Mouse (Mus musculus) liver, adult 2 months (tissue): ENCODE data around the gene Zfp740. TPM values are rescaled to one million over a fixed set of nuclear protein-coding genes. Genes with fewer than 3 reads are reported as not detected.
A peak's percentile ranks its signal among the peaks of the same experiment; 100 is the strongest.

Experiments
- DNase-seq: peaks from one replicate; pipeline ENCODE4 v3.0.0-alpha.2; 2011; ENCODE audit warnings: low read depth, low spot score; ENCODE audit errors: extremely low read depth
- H3K27ac ChIP-seq: fragments of 200-500 bp; replicated peaks from 2 replicates; pipeline ENCODE4 v1.5.1; 2012; ENCODE audit warnings: low read depth, mild to moderate bottlenecking, control low read depth, inconsistent platforms, low read length; ENCODE audit not compliant: insufficient read depth
- H3K27me3 ChIP-seq: fragments of 200-500 bp; 2 replicates; pipeline ENCODE4 v1.6.1; 2012; ENCODE audit warnings: mild to moderate bottlenecking, moderate library complexity, low read length, inconsistent platforms; ENCODE audit not compliant: control insufficient read depth, insufficient read depth
- H3K36me3 ChIP-seq: fragments of 200-500 bp; 2 replicates; pipeline ENCODE4 v1.6.1; 2012; ENCODE audit warnings: low read length, inconsistent platforms; ENCODE audit not compliant: control insufficient read depth, insufficient read depth
- H3K4me1 ChIP-seq: fragments of 200-500 bp; 2 replicates; pipeline ENCODE4 v1.6.1; 2011; ENCODE audit warnings: low read length; ENCODE audit not compliant: control insufficient read depth, insufficient read depth
- H3K4me3 ChIP-seq: fragments of 200-500 bp; 2 replicates; pipeline ENCODE4 v1.5.1; 2011; ENCODE audit warnings: low read depth, mild to moderate bottlenecking, control low read depth, low read length, moderate library complexity; ENCODE audit not compliant: insufficient read depth
- H3K79me2 ChIP-seq: fragments of 200-500 bp; 2 replicates; pipeline ENCODE4 v1.6.1; 2012; ENCODE audit warnings: inconsistent platforms, mild to moderate bottlenecking, low read length, moderate library complexity; ENCODE audit not compliant: control insufficient read depth, insufficient read depth
- H3K9ac ChIP-seq: fragments of 200-500 bp; 2 replicates; pipeline ENCODE4 v1.6.1; 2012; ENCODE audit warnings: low read depth, mild to moderate bottlenecking, control low read depth, inconsistent platforms, low read length
- CTCF ChIP-seq: fragments of 200-500 bp; IDR thresholded peaks from 2 replicates; pipeline ENCODE4 v1.5.1; 2011; ENCODE audit warnings: low read depth, low read length, control low read depth
- POLR2A ChIP-seq: fragments of 200-500 bp; IDR thresholded peaks from 2 replicates; pipeline ENCODE4 v1.6.1; 2011; ENCODE audit warnings: low read length, control low read depth; ENCODE audit not compliant: insufficient read depth; ENCODE audit errors: extremely low read depth
- WGBS: fragments of 180-500 bp; shearing (Covaris S2); methylation state at CpG from one replicate; pipeline ENCODE4 v1.1.7; 2018; 5-methylcytosine and 5-hydroxymethylcytosine counted together
- polyA plus RNA-seq: library from polyadenylated mRNA; depleted of rRNA; stranded (reverse); fragments of >200 nt; gene quantifications from 2 replicates; pipeline ENCODE4 v1.2.3, GENCODE M21; 2012
- total RNA-seq: library from RNA; depleted of rRNA; stranded (reverse); fragments of >200 nt; gene quantifications from 2 replicates; pipeline ENCODE4 v1.2.3, GENCODE M21; 2014

Gene Zfp740
- total and polyA plus RNA-seq, 2 experiments = 9.4 to 15.6 TPM

- peaks cover 9% of the 10 kb centered on the region; the same call in 1 of the 2 replicates for H3K79me2 ChIP-seq
- H3K4me1 ChIP-seq = peaks cover 42% of the 10 kb centered on the region
- H3K27me3 ChIP-seq = no peaks in the 10 kb centered on the region
- peak overlapping the region; percentile 67; the same call in 1 of the 2 replicates for H3K27ac ChIP-seq
- 14% methylated on average over 5 of the region's 5 CpGs for whole genome bisulfite sequencing
- no peaks in the 10 kb centered on the region for H3K36me3 ChIP-seq
- H3K4me3 ChIP-seq = no peak overlapping the region
- H3K9ac ChIP-seq = no peak overlapping the region
- no peak for DNase-seq
- TF ChIP-seq POLR2A = no peak
These were observed 10.1 kb upstream of the Zfp740 start for GRCm38 (mm10) chr15:102192820-102193386.

- H3K27me3 ChIP-seq = no peaks in the 10 kb centered on the region
- WGBS = 22% methylated on average over 4 of the region's 4 CpGs
These were observed 9.4 kb upstream of the Zfp740 start for GRCm38 (mm10) chr15:102193652-102194051.

GRCm38 (mm10) chr15:102194439-102194838 lies 8.6 kb upstream of the Zfp740 start:
- peak overlapping the region; percentile 61 for H3K27ac ChIP-seq

More at GRCm38 (mm10) chr15:102193652-102194051, 9.4 kb upstream of the Zfp740 start:
- H3K79me2 ChIP-seq = peaks cover 1% of the 10 kb centered on the region; the same call in 1 of the 2 replicates
- H3K36me3 ChIP-seq = no peaks in the 10 kb centered on the region
- peak overlapping the region; percentile 55 for H3K27ac ChIP-seq
- TF ChIP-seq POLR2A (no peak), CTCF (no peak)
- H3K9ac ChIP-seq = no peak overlapping the region
- no peak overlapping the region for H3K4me3 ChIP-seq
- H3K4me1 ChIP-seq = peaks cover 42% of the 10 kb centered on the region
- DNase-seq = peak; percentile 86

GRCm38 (mm10) chr15:102195373-102195772 lies 7.7 kb upstream of the Zfp740 start:
- no peak overlapping the region for H3K27ac ChIP-seq
- DNase-seq = no peak
- whole genome bisulfite sequencing = 50% methylated on average over 4 of the region's 4 CpGs

More at GRCm38 (mm10) chr15:102194439-102194838, 8.6 kb upstream of the Zfp740 start:
- DNase-seq = peak; percentile 80
- no peaks in the 10 kb centered on the region for H3K79me2 ChIP-seq
- H3K9ac ChIP-seq = no peak overlapping the region
- H3K4me3 ChIP-seq = no peak overlapping the region
- TF ChIP-seq POLR2A (no peak), CTCF (no peak)
- no peaks in the 10 kb centered on the region for H3K27me3 ChIP-seq
- WGBS = 12% methylated on average over 4 of the region's 4 CpGs
- H3K36me3 ChIP-seq = no peaks in the 10 kb centered on the region
- peaks cover 45% of the 10 kb centered on the region for H3K4me1 ChIP-seq

GRCm38 (mm10) chr15:102198841-102199240 lies 4.2 kb upstream of the Zfp740 start:
- no peak overlapping the region for H3K4me3 ChIP-seq
- H3K9ac ChIP-seq = no peak overlapping the region
- TF ChIP-seq POLR2A = no peak
- no peak for TF ChIP-seq CTCF
- no peaks in the 10 kb centered on the region for H3K27me3 ChIP-seq
- peak; percentile 100 for DNase-seq
- peaks cover 23% of the 10 kb centered on the region for H3K4me1 ChIP-seq
- H3K79me2 ChIP-seq = no peaks in the 10 kb centered on the region
- no peaks in the 10 kb centered on the region for H3K36me3 ChIP-seq
- peak overlapping the region; percentile 14 for H3K27ac ChIP-seq
- WGBS = 24% methylated on average over 4 of the region's 4 CpGs

More at GRCm38 (mm10) chr15:102195373-102195772, 7.7 kb upstream of the Zfp740 start:
- no peaks in the 10 kb centered on the region for H3K27me3 ChIP-seq
- no peaks in the 10 kb centered on the region for H3K79me2 ChIP-seq
- no peak overlapping the region for H3K4me3 ChIP-seq
- no peaks in the 10 kb centered on the region for H3K36me3 ChIP-seq
- H3K9ac ChIP-seq = no peak overlapping the region
- peaks cover 39% of the 10 kb centered on the region for H3K4me1 ChIP-seq
- TF ChIP-seq CTCF = no peak
- no peak for TF ChIP-seq POLR2A

- peak overlapping the region; percentile 98 for H3K4me3 ChIP-seq
- DNase-seq = peak; percentile 63
- peaks cover 18% of the 10 kb centered on the region for H3K4me1 ChIP-seq
- H3K79me2 ChIP-seq = peaks cover 10% of the 10 kb centered on the region; the same call in 1 of the 2 replicates
- peaks cover 29% of the 10 kb centered on the region for H3K36me3 ChIP-seq
- no peaks in the 10 kb centered on the region for H3K27me3 ChIP-seq
- H3K27ac ChIP-seq = peak overlapping the region; percentile 94
- 1% methylated on average over 44 of the region's 72 CpGs for WGBS
- no peak for TF ChIP-seq POLR2A
- TF ChIP-seq CTCF = no peak
- peak overlapping the region; percentile 99 for H3K9ac ChIP-seq
These were observed 859 bp downstream of the Zfp740 start for GRCm38 (mm10) chr15:102203835-102204381.
